In the genomic region with DNA sequence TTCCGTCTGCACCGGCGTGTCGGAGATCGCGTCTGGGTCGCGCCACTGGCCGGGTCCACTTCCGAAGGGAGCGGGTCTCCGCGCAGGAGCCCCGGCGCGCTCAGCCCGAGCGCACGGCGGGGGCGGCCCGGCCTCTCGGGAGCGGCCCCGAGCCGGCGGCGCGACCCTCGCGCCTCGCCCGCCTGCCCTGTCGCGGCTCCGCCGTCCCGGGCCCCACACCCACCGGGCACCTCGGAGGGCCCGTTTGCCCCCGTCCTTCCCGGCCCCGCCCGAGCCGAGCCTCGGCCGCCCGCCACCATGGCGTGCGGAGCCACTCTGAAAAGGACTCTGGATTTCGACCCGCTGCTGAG, we compare ENCODE assay signal across 8 mouse cellular contexts. TPM values are rescaled to one million over a fixed set of nuclear protein-coding genes. Genes with fewer than 3 reads are reported as not detected.
DNase-seq lines count a peak whose midpoint lies in the region; ATAC-seq lines count a peak whose summit lies in the region.

A gene (plus strand): TSS at position 190 of the 350 bp plus-strand sequence.

- peaks cover 2% of the 10 kb centered on the region; the same call in 1 of the 2 replicates for H3K36me3 ChIP-seq in lung, embryonic 16.5 days (ENCODE audit: control insufficient read depth, insufficient read depth, low read length)
- peaks cover 15% of the 10 kb centered on the region for H3K36me3 ChIP-seq in megakaryocyte, embryonic 14.5 days (replicated peaks; ENCODE audit: low read length)

- no peaks in the 10 kb centered on the region for H3K27me3 ChIP-seq in lung, embryonic 16.5 days (ENCODE audit: control insufficient read depth, insufficient read depth, low read depth, low read length)
- H3K27me3 ChIP-seq in megakaryocyte, embryonic 14.5 days (replicated peaks) = no peaks in the 10 kb centered on the region

- peak within 1 kb of the TSS; percentile 96 for H3K4me3 ChIP-seq in lung, embryonic 16.5 days (ENCODE audit: low read length)
- H3K4me3 ChIP-seq in megakaryocyte, embryonic 14.5 days (replicated peaks) = peak within 1 kb of the TSS; percentile 98

- DNase-seq in lung, postnatal 36 days = no peak
- DNase-seq in gonadal fat pad, adult 2 months (ENCODE audit: low read depth) = no peak
- DNase-seq in large intestine, adult 2 months (ENCODE audit: low read depth, low spot score) = no peak
- no peak for DNase-seq in c-Kit-positive CD71-positive TER-119-positive erythroid progenitor cells, embryonic 14.5 days (ENCODE audit: low spot score)
- DNase-seq in embryo, embryonic 11 days = no peak

- H3K9ac ChIP-seq in lung, embryonic 16.5 days (ENCODE audit: low read length) = peak within 1 kb of the TSS; percentile 97

- WGBS in lung, embryonic 16.5 days = under 1% methylated on average over 27 of the region's 53 CpGs
- 1% methylated on average over 53 of the region's 53 CpGs for WGBS in large intestine, adult 2 months

- peak within 1 kb of the TSS; percentile 95 for H3K27ac ChIP-seq in lung, embryonic 16.5 days (ENCODE audit: low read length)

- H3K4me2 ChIP-seq in lung, embryonic 16.5 days (ENCODE audit: low read depth, low read length) = peak within 1 kb of the TSS; percentile 76

- H3K9me3 ChIP-seq in lung, embryonic 16.5 days (ENCODE audit: control insufficient read depth, low read length) = no peaks in the 10 kb centered on the region
- H3K9me3 ChIP-seq in megakaryocyte, embryonic 14.5 days = 0 out of 2 replicates have a peak, but pooled peaks cover 3% of the 10 kb centered on the region

- ATAC-seq in lung, embryonic 16.5 days (ENCODE audit: low read depth) = no peak; the same call in none of the 2 replicates
- no peak for ATAC-seq in common myeloid progenitor, adult 5-6 weeks (replicated peaks; ENCODE audit: low read depth, poor library complexity, severe bottlenecking)

- H3K4me1 ChIP-seq in lung, embryonic 16.5 days (replicated peaks; ENCODE audit: control insufficient read depth, insufficient read depth, low read length) = peaks cover 14% of the 10 kb centered on the region
- peaks cover 22% of the 10 kb centered on the region for H3K4me1 ChIP-seq in megakaryocyte, embryonic 14.5 days

RNA-seq across cellular contexts. Expression of the gene that starts here (rescaled TPM):
- polyA plus RNA-seq in lung, embryonic 16.5 days (2015; fragmentation: Nextera tagmentation; extraction: Ambion mirVana) = 20.0 and 26.0 TPM in 2 replicates
- 42.0 and 60.8 TPM in 2 replicates for total RNA-seq in common myeloid progenitor, adult 5-6 weeks (2017)
- polyA plus RNA-seq in gonadal fat pad, adult 2 months (2012; rRNA removed) = 21.3 and 27.7 TPM in 2 replicates
- polyA plus RNA-seq in large intestine, adult 2 months (2012; rRNA removed) = 17.9 and 20.6 TPM in 2 replicates
- 69.1 and 145 TPM in 2 replicates for polyA plus RNA-seq in megakaryocyte, embryonic 14.5 days (2012; ENCODE audit: insufficient read depth, low replicate concordance)
